Mouse (Mus musculus) E14TG2a.4 (cell line): ENCODE measurements around the gene Plcb4.

Source experiments
- CTCF ChIP-seq: conservative IDR thresholded peaks from 2 replicates; pipeline ENCODE4 v1.5.1; 2014; ENCODE audit warnings: low read length
- NANOG ChIP-seq: IDR thresholded peaks from 2 replicates; pipeline ENCODE4 v1.6.1; 2014; ENCODE audit warnings: borderline replicate concordance, low read length, mixed read lengths

DNA sequence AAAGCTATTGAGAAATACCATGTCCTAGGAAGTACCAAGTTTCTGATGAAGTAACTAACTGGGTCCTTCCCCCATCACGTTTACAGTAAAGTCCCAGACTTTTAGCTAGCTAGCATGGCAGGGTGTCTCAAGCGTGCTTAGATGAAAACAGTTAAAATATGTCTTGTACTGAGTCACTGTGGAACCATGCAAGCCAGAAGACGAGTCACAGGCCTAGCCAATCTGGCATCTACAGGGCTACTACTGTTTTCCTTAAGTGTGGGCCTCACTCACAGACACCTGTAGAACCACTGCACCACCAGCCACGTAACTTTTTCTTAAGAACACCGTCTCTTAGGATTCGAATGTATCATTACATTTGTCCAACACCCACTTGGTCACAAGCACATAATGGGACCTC, 278.8 kb downstream of the Plcb4 start:
- TF ChIP-seq CTCF (no peak), NANOG (no peak)
